Mouse (Mus musculus): ENCODE measurements at regions not wholly inside any gene's neighbourhood (a gene's known extent, or its start where the extent isn't known, plus 50 kb on each side); places are given as distances from the start of the nearest gene placed in this dataset.

GRCm38 (mm10) chr3:68758609-68759008 lies 68.2 kb downstream of the Il12a start:
- peak; percentile 53 for DNase-seq (ENCODE audit: low read depth)

GRCm38 (mm10) chr3:68759375-68759774 lies 68.9 kb downstream of the Il12a start:
- DNase-seq (ENCODE audit: low read depth) = no peak

- no peak for DNase-seq (ENCODE audit: low read depth)
These were observed 70.4 kb downstream of the Il12a start for GRCm38 (mm10) chr3:68760806-68761205.

GRCm38 (mm10) chr3:68761242-68761625 lies 70.8 kb downstream of the Il12a start:
- DNase-seq (ENCODE audit: low read depth) = no peak

- peak; percentile 44 for DNase-seq (ENCODE audit: low read depth)
These were observed 71.3 kb downstream of the Il12a start for GRCm38 (mm10) chr3:68761626-68762331.

- no peak for DNase-seq (ENCODE audit: low read depth)
These were observed 72.5 kb downstream of the Il12a start for GRCm38 (mm10) chr3:68762988-68763387.

- no peak for DNase-seq (ENCODE audit: low read depth)
These were observed 73.9 kb downstream of the Il12a start for GRCm38 (mm10) chr3:68764336-68764735.

GRCm38 (mm10) chr3:68764917-68765598 lies 74.6 kb downstream of the Il12a start:
- no peak for DNase-seq (ENCODE audit: low read depth)

GRCm38 (mm10) chr3:68771579-68771978 lies 81.1 kb downstream of the Il12a start:
- no peak for DNase-seq (ENCODE audit: low read depth)

- no peak for DNase-seq (ENCODE audit: low read depth)
These were observed 87.4 kb downstream of the Il12a start for GRCm38 (mm10) chr3:68777801-68778200.

- DNase-seq (ENCODE audit: low read depth) = no peak
These were observed 88.1 kb downstream of the Il12a start for GRCm38 (mm10) chr3:68778354-68779040.

- DNase-seq (ENCODE audit: low read depth) = no peak
These were observed 88.5 kb upstream of the 1110032F04Rik start for GRCm38 (mm10) chr3:68780843-68781242.

- no peak for DNase-seq (ENCODE audit: low read depth)
These were observed 87.9 kb upstream of the 1110032F04Rik start for GRCm38 (mm10) chr3:68781466-68781865.

- DNase-seq (ENCODE audit: low read depth) = no peak
These were observed 87.0 kb upstream of the 1110032F04Rik start for GRCm38 (mm10) chr3:68782363-68782762.

- peak; percentile 83 for DNase-seq (ENCODE audit: low read depth)
These were observed 85.5 kb upstream of the 1110032F04Rik start for GRCm38 (mm10) chr3:68783666-68784416.

- DNase-seq (ENCODE audit: low read depth) = peak; percentile 68
These were observed 82.6 kb upstream of the 1110032F04Rik start for GRCm38 (mm10) chr3:68786771-68787170.

GRCm38 (mm10) chr3:68787385-68788175 lies 81.8 kb upstream of the 1110032F04Rik start:
- DNase-seq (ENCODE audit: low read depth) = peak; percentile 71

- peak; percentile 76 for DNase-seq (ENCODE audit: low read depth)
These were observed 79.9 kb upstream of the 1110032F04Rik start for GRCm38 (mm10) chr3:68789491-68789890.

GRCm38 (mm10) chr3:68790466-68790865 lies 78.9 kb upstream of the 1110032F04Rik start:
- DNase-seq (ENCODE audit: low read depth) = peak; percentile 40

GRCm38 (mm10) chr3:68792883-68793282 lies 76.5 kb upstream of the 1110032F04Rik start:
- DNase-seq (ENCODE audit: low read depth) = peak; percentile 65

- peak; percentile 48 for DNase-seq (ENCODE audit: low read depth)
These were observed 75.5 kb upstream of the 1110032F04Rik start for GRCm38 (mm10) chr3:68793923-68794322.
